Mouse (Mus musculus) CD4-positive, CD25-positive, alpha-beta regulatory T cell, adult 4 months (primary cell): ENCODE results near the gene Kcnk4. TPM values are rescaled to one million over a fixed set of nuclear protein-coding genes. Genes with fewer than 3 reads are reported as not detected.
"Not testable (repeated sequence)": the region's sequence is repeated elsewhere in the genome, so short reads cannot be mapped to it uniquely, and the experiment has no call there.

Source experiments
- ATAC-seq: one replicate; pipeline ENCODE4 v1.8.0; 2017
- polyA plus RNA-seq, 2 experiments: library from polyadenylated mRNA; unstranded; fragments of 100-300 nt; shearing (Covaris generic); gene quantifications; one replicate each; pipeline ENCODE4 v1.2.1; 2017

The Kcnk4 gene
- polyA plus RNA-seq, 2 experiments from 2014 or later = not detected

- no peak for ATAC-seq
Measured at GRCm38 (mm10) chr19:6913991-6914390, 20.3 kb downstream of the Kcnk4 start.

- no peak for ATAC-seq
Measured at GRCm38 (mm10) chr19:6913036-6913435, 21.3 kb downstream of the Kcnk4 start.

GRCm38 (mm10) chr19:6912205-6912970 is 21.9 kb downstream of the Kcnk4 start:
- ATAC-seq = no peak

GRCm38 (mm10) chr19:6911101-6912074 is 22.9 kb downstream of the Kcnk4 start:
- ATAC-seq = no peak

GRCm38 (mm10) chr19:6910306-6910705 is 24.0 kb downstream of the Kcnk4 start:
- peak; percentile 9 for ATAC-seq

- ATAC-seq = peak; percentile 83
Measured at GRCm38 (mm10) chr19:6909507-6910289, 24.6 kb downstream of the Kcnk4 start, which contains the start of the genes Trmt112 and Prdx5. Gene Trmt112, plus strand, starts transcription at chr19:6909698. Gene Prdx5, minus strand, starts transcription at chr19:6910106.

- ATAC-seq = no peak
Measured at GRCm38 (mm10) chr19:6909021-6909420, 25.3 kb downstream of the Kcnk4 start.

GRCm38 (mm10) chr19:6907811-6908540 is 26.3 kb downstream of the Kcnk4 start:
- ATAC-seq = no peak

GRCm38 (mm10) chr19:6907094-6907493 is 27.2 kb downstream of the Kcnk4 start:
- no peak for ATAC-seq

- no peak for ATAC-seq
Measured at GRCm38 (mm10) chr19:6906199-6906598, 28.1 kb downstream of the Kcnk4 start.

- ATAC-seq = no peak
Measured at GRCm38 (mm10) chr19:6905498-6906159, 28.7 kb downstream of the Kcnk4 start.

GRCm38 (mm10) chr19:6904846-6905245 is 29.5 kb downstream of the Kcnk4 start:
- no peak for ATAC-seq

- no peak for ATAC-seq
Measured at GRCm38 (mm10) chr19:6903031-6903430, 31.3 kb downstream of the Kcnk4 start.

GRCm38 (mm10) chr19:6899641-6900040 is 34.7 kb downstream of the Kcnk4 start:
- no peak for ATAC-seq

GRCm38 (mm10) chr19:6895608-6896305 is 38.6 kb downstream of the Kcnk4 start:
- not testable (repeated sequence) for ATAC-seq

GRCm38 (mm10) chr19:6893731-6894451 is 40.4 kb downstream of the Kcnk4 start:
- no peak for ATAC-seq

- ATAC-seq = no peak
Measured at GRCm38 (mm10) chr19:6892512-6892911, 41.8 kb downstream of the Kcnk4 start.

GRCm38 (mm10) chr19:6877965-6878364 is 56.4 kb downstream of the Kcnk4 start:
- no peak for ATAC-seq

GRCm38 (mm10) chr19:6876799-6877198 is 57.5 kb downstream of the Kcnk4 start:
- no peak for ATAC-seq

GRCm38 (mm10) chr19:6875834-6876233 is 58.5 kb downstream of the Kcnk4 start:
- ATAC-seq = no peak
